In the genomic region with DNA sequence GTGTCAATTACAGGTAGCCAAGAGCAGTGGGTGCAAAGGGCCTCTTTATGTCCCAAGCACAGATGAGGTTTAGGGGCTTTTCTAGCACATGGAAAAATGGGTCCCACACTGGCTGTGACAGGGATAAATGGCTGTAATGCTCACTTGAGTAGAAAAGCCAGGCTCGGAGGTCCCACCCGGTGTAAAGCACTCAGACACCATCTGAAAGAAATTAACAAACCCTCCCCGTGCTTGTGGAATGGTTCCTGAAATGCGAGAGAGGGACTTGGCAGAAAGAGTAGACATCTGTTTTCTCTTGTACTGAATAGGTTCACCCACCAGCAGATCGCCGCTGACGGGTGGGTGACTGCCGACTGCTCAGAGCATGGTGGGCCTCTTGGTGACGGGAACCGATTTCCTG, we compare ENCODE assay signal across 12 mouse cellular contexts.
DNase-seq lines count a peak whose midpoint lies in the region; ATAC-seq lines count a peak whose summit lies in the region.
"Had no signal": no experiment of that assay in that cellular context is flagged by ENCODE, and none has a peak within 500 bp of the region (broad histone marks: within the 10 kb centered on the region; RNA-seq: fewer than 3 reads in every experiment).

No protein-coding gene starts in this region.

- 22% methylated on average over 10 of the region's 10 CpGs for WGBS in embryonic facial prominence, embryonic 12.5 days
- 6% methylated on average over 10 of the region's 10 CpGs for WGBS in limb, embryonic 11.5 days
- 55% methylated on average over 10 of the region's 10 CpGs for WGBS in kidney, embryonic 14.5 days

- H3K9ac ChIP-seq in embryonic facial prominence, embryonic 12.5 days: no peak overlapping the region
- no peak overlapping the region for H3K9ac ChIP-seq in limb, embryonic 11.5 days (ENCODE audit: low read length)
- no peak overlapping the region for H3K9ac ChIP-seq in kidney, embryonic 14.5 days (ENCODE audit: low read depth, low read length)
- H3K9ac ChIP-seq: heart, embryonic 12.5 days; kidney, embryonic 15.5 days had no signal

- H3K36me3 ChIP-seq in embryonic facial prominence, embryonic 12.5 days: peaks cover 6% of the 10 kb centered on the region; the same call in 1 of the 2 replicates
- no peaks in the 10 kb centered on the region for H3K36me3 ChIP-seq in limb, embryonic 11.5 days (ENCODE audit: control insufficient read depth, insufficient read depth, low read length)
- peaks cover 18% of the 10 kb centered on the region for H3K36me3 ChIP-seq in kidney, embryonic 14.5 days (ENCODE audit: control insufficient read depth, insufficient read depth, low read length)

- no peaks in the 10 kb centered on the region for H3K9me3 ChIP-seq in embryonic facial prominence, embryonic 12.5 days
- no peaks in the 10 kb centered on the region for H3K9me3 ChIP-seq in limb, embryonic 11.5 days (ENCODE audit: control insufficient read depth, low read length)
- no peaks in the 10 kb centered on the region for H3K9me3 ChIP-seq in kidney, embryonic 14.5 days (ENCODE audit: control insufficient read depth, low read length)
- H3K9me3 ChIP-seq: heart, embryonic 12.5 days; kidney, embryonic 15.5 days had no signal

- H3K4me3 ChIP-seq in embryonic facial prominence, embryonic 12.5 days: no peak overlapping the region
- H3K4me3 ChIP-seq in limb, embryonic 11.5 days (ENCODE audit: low read depth, low read length): no peak overlapping the region
- H3K4me3 ChIP-seq in kidney, embryonic 14.5 days (ENCODE audit: low read length): no peak overlapping the region
- H3K4me3 ChIP-seq: erythroblast, embryonic 14.5 days; heart, embryonic 12.5 days; kidney, embryonic 15.5 days had no signal

- H3K27me3 ChIP-seq in embryonic facial prominence, embryonic 12.5 days: no peaks in the 10 kb centered on the region
- no peaks in the 10 kb centered on the region for H3K27me3 ChIP-seq in limb, embryonic 11.5 days (ENCODE audit: control insufficient read depth, insufficient read depth, low read length)
- H3K27me3 ChIP-seq in kidney, embryonic 14.5 days (ENCODE audit: control insufficient read depth, insufficient read depth, low read length): no peaks in the 10 kb centered on the region
- H3K27me3 ChIP-seq: heart, embryonic 12.5 days; kidney, embryonic 15.5 days had no signal

- peaks cover 17% of the 10 kb centered on the region for H3K4me1 ChIP-seq in embryonic facial prominence, embryonic 12.5 days
- peaks cover 15% of the 10 kb centered on the region for H3K4me1 ChIP-seq in limb, embryonic 11.5 days (ENCODE audit: control insufficient read depth, insufficient read depth, low read length)
- H3K4me1 ChIP-seq in kidney, embryonic 14.5 days (ENCODE audit: control insufficient read depth, insufficient read depth, low read length): no peaks in the 10 kb centered on the region

- 0 out of 2 replicates have a peak, but pooled peaks have one; percentile 53 for ATAC-seq in embryonic facial prominence, embryonic 12.5 days (ENCODE audit: insufficient number of reproducible peaks, insufficient read depth, low FRiP score, low TSS enrichment)
- ATAC-seq in limb, embryonic 11.5 days (ENCODE audit: insufficient number of reproducible peaks, low FRiP score, low TSS enrichment, low read depth): peak; percentile 89
- ATAC-seq in kidney, embryonic 14.5 days (ENCODE audit: low FRiP score, low TSS enrichment): no peak

- H3K27ac ChIP-seq in embryonic facial prominence, embryonic 12.5 days: peak overlapping the region; percentile 69
- H3K27ac ChIP-seq in limb, embryonic 11.5 days (replicated peaks; ENCODE audit: low read depth, low read length): peak overlapping the region; percentile 8; the same call in 1 of the 2 replicates
- no peak overlapping the region for H3K27ac ChIP-seq in kidney, embryonic 14.5 days (ENCODE audit: low read depth, low read length)
- H3K27ac ChIP-seq: kidney, embryonic 15.5 days had no signal

- no peak overlapping the region for H3K4me2 ChIP-seq in embryonic facial prominence, embryonic 12.5 days (replicated peaks)
- H3K4me2 ChIP-seq in limb, embryonic 11.5 days (ENCODE audit: low read depth, severe bottlenecking): no peak overlapping the region
- H3K4me2 ChIP-seq in kidney, embryonic 14.5 days (replicated peaks; ENCODE audit: low read depth, low read length): no peak overlapping the region
- H3K4me2 ChIP-seq: heart, embryonic 12.5 days; kidney, embryonic 15.5 days had no signal

- DNase-seq in gastrocnemius, adult 18-20 months (ENCODE audit: low spot score): peak; percentile 26
- DNase-seq in gastrocnemius, postnatal 25 days: no peak
- DNase-seq in brain, adult 2 months (ENCODE audit: low read depth, low spot score): peak; percentile 47
- DNase-seq in limb, embryonic 11.5 days (ENCODE audit: low spot score): peak; percentile 74
- no peak for DNase-seq in spleen, adult 12 weeks (ENCODE audit: low spot score)
- no peak for DNase-seq in natural killer cell, adult 2 months (ENCODE audit: low spot score in 2 of 2)
- DNase-seq: lung, postnatal 10 days had no signal

Comparison
In these comparisons a context has a peak if more than half of its experiments do, and no peak if none do; other contexts are left out.
1. DNase-seq: peak in gastrocnemius, adult 18-20 months (single experiment), brain, adult 2 months (single experiment) and limb, embryonic 11.5 days (single experiment); none in gastrocnemius, postnatal 25 days (single experiment), spleen, adult 12 weeks (single experiment) and natural killer cell, adult 2 months (0 of 2).